Mouse (Mus musculus): ENCODE results near the gene Etnk1.

DNA sequence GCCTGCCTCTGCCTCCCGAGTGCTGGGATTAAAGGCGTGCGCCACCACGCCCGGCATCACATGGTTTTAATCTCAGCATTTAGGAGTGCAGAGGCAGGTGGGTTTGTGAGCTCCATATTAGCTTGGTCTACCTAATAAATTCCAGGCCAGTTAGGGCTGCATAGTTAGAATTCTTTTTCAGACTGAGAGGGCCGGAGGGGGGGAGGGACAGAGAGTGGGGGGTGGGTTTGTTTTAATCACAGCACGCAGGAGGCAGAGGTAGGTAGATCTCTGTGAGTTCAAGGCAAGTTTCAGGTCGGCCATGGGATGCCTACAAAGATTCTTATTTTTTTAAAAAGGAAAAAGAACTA, 2.1 kb upstream of the Etnk1 start:
- TF ChIP-seq CTCF (IDR thresholded peaks at IDR 0.05; ENCODE audit: low read depth) (no peak), EP300 (optimal IDR thresholded peaks at IDR 0.05) (no peak)
